8 mouse cellular contexts compared by ENCODE assay signal in genomic region chr7:75855028-75855427, GRCm38 (mm10). TPM values are rescaled to one million over a fixed set of nuclear protein-coding genes. Genes with fewer than 3 reads are reported as not detected.
A peak's percentile ranks its signal among the peaks of the same experiment; 100 is the strongest.
DNase-seq lines count a peak whose midpoint lies in the region; ATAC-seq lines count a peak whose summit lies in the region.

No protein-coding gene starts in this region.

- DNase-seq in adrenal gland, postnatal 36 days: peak; percentile 27 to 44
- no peak for DNase-seq in adrenal gland, adult 8-10 months
- DNase-seq in B cell, adult 2 months: peak; percentile 31 to 35
- DNase-seq in frontal cortex, postnatal 14 days (ENCODE audit: low spot score in 2 of 2): no peak
- no peak for DNase-seq in cerebellum, postnatal 4 days (ENCODE audit: low spot score in 2 of 2)

- peak; percentile 52 for ATAC-seq in granulocyte monocyte progenitor cell, adult 5-6 weeks (replicated peaks; ENCODE audit: poor library complexity, severe bottlenecking)
- ATAC-seq in megakaryocyte progenitor cell, adult 5-6 weeks (replicated peaks; ENCODE audit: poor library complexity): peak; percentile 38
- no peak for ATAC-seq in megakaryocyte-erythroid progenitor cell, adult 5-6 weeks (replicated peaks; ENCODE audit: low FRiP score, low TSS enrichment, poor library complexity, severe bottlenecking)

RNA-seq across cellular contexts. Expression of gene Klhl25, which starts 6.9 kb away (rescaled TPM):
- total RNA-seq in adrenal gland, postnatal 36 days (2021): 10 to 100 TPM; 11.5 to 15.1 TPM
- 10 to 100 TPM; 15.2 to 18.5 (median 17.5) TPM for total RNA-seq in adrenal gland, adult 8-10 months (2022)
- total RNA-seq in granulocyte monocyte progenitor cell, adult 5-6 weeks (2014; fragmentation: Nextera tagmentation): 5.8 and 11.2 TPM in 2 replicates
- total RNA-seq in granulocyte monocyte progenitor cell, adult 5-6 weeks (2017): 7.7 and 10.4 TPM in 2 replicates
- 4.0 and 5.4 TPM in 2 replicates for total RNA-seq in megakaryocyte progenitor cell, adult 5-6 weeks (2015)
- 8.7 and 9.0 TPM in 2 replicates for total RNA-seq in megakaryocyte progenitor cell, adult 5-6 weeks (2017)
- 4.5 and 5.9 TPM in 2 replicates for total RNA-seq in megakaryocyte-erythroid progenitor cell, adult 5-6 weeks (2014; fragmentation: Nextera tagmentation)
- total RNA-seq in megakaryocyte-erythroid progenitor cell, adult 5-6 weeks (2017): 4.0 and 4.3 TPM in 2 replicates

Comparison
In these comparisons a context has a peak if more than half of its experiments do, and no peak if none do; other contexts are left out.
1. DNase-seq: peak in adrenal gland, postnatal 36 days (2 of 2) and B cell, adult 2 months (2 of 2); none in adrenal gland, adult 8-10 months (single experiment), frontal cortex, postnatal 14 days (0 of 2) and cerebellum, postnatal 4 days (0 of 2).